Mouse (Mus musculus): ENCODE measurements around the gene Meltf. TPM values are rescaled to one million over a fixed set of nuclear protein-coding genes. Genes with fewer than 3 reads are reported as not detected.
A peak's percentile ranks its signal among the peaks of the same experiment; 100 is the strongest.

Gene Meltf
- total RNA-seq, 2 experiments from 2014 or later = 0.51 to 0.54 TPM

- TF ChIP-seq CTCF (IDR thresholded peaks at IDR 0.05) = peak; percentile 95
- H3K27ac ChIP-seq = peak overlapping the region; percentile 62
- intact Hi-C loops (cut with DNase I) = loop anchor here (1.0 to 5.0 kb wide), 3 partner anchors 39 to 456 kb away; partner anchors contain the start of gene Meltf
- H3K4me3 ChIP-seq = no peak overlapping the region
- peak; percentile 84 to 87 for DNase-seq (ENCODE audit: extremely low spot score in 1 of 2, low spot score in 2 of 2)
These were observed 39.7 kb downstream of the Meltf start for GRCm38 (mm10) chr16:31918248-31918724.

- intact Hi-C loops (cut with DNase I) = no loop called here
- no peak overlapping the region for H3K4me3 ChIP-seq
- no peak for TF ChIP-seq CTCF (IDR thresholded peaks at IDR 0.05)
These were observed 45.8 kb downstream of the Meltf start for GRCm38 (mm10) chr16:31924368-31924767.

GRCm38 (mm10) chr16:31926091-31926490 is 47.5 kb downstream of the Meltf start:
- Histone ChIP-seq H3K27ac (no peak overlapping the region), H3K4me3 (no peak overlapping the region)
- intact Hi-C loops (cut with DNase I) = no loop called here
- DNase-seq (ENCODE audit: extremely low spot score in 1 of 2, low spot score in 2 of 2) = no peak
- no peak for TF ChIP-seq CTCF (IDR thresholded peaks at IDR 0.05)

More at GRCm38 (mm10) chr16:31924368-31924767, 45.8 kb downstream of the Meltf start:
- DNase-seq (ENCODE audit: extremely low spot score in 1 of 2, low spot score in 2 of 2) = no peak
- no peak overlapping the region for H3K27ac ChIP-seq

- DNase-seq (ENCODE audit: extremely low spot score in 1 of 2, low spot score in 2 of 2) = no peak
- intact Hi-C loops (cut with DNase I) = no loop called here
- H3K4me3 ChIP-seq = no peak overlapping the region
- no peak overlapping the region for H3K27ac ChIP-seq
- no peak for TF ChIP-seq CTCF (IDR thresholded peaks at IDR 0.05)
These were observed 48.1 kb downstream of the Meltf start for GRCm38 (mm10) chr16:31926547-31927182.

- intact Hi-C loops (cut with DNase I) = no loop called here
- Histone ChIP-seq H3K27ac (no peak overlapping the region), H3K4me3 (no peak overlapping the region)
- DNase-seq (ENCODE audit: extremely low spot score in 1 of 2, low spot score in 2 of 2) = no peak
- TF ChIP-seq CTCF (IDR thresholded peaks at IDR 0.05) = no peak
These were observed 48.8 kb downstream of the Meltf start for GRCm38 (mm10) chr16:31927412-31927811.

- no peak for TF ChIP-seq CTCF (IDR thresholded peaks at IDR 0.05)
- Histone ChIP-seq H3K4me3 (no peak overlapping the region), H3K27ac (peak overlapping the region; percentile 67; the same call in 1 of the 2 replicates)
- intact Hi-C loops (cut with DNase I) = no loop called here
- DNase-seq (ENCODE audit: extremely low spot score in 1 of 2, low spot score in 2 of 2) = peak; percentile 45 to 51
These were observed 52.7 kb downstream of the Meltf start for GRCm38 (mm10) chr16:31931330-31931729.

GRCm38 (mm10) chr16:31932255-31932654 is 53.6 kb downstream of the Meltf start:
- intact Hi-C loops (cut with DNase I) = no loop called here
- DNase-seq (ENCODE audit: extremely low spot score in 1 of 2, low spot score in 2 of 2) = no peak
- no peak for TF ChIP-seq CTCF (IDR thresholded peaks at IDR 0.05)
- peak overlapping the region; percentile 97 for H3K27ac ChIP-seq
- no peak overlapping the region for H3K4me3 ChIP-seq

GRCm38 (mm10) chr16:31932840-31933697 is 54.5 kb downstream of the Meltf start:
- peak overlapping the region; percentile 53 for H3K4me3 ChIP-seq
- peak overlapping the region; percentile 97 for H3K27ac ChIP-seq
- intact Hi-C loops (cut with DNase I) = no loop called here
- peak; percentile 90 for TF ChIP-seq CTCF (IDR thresholded peaks at IDR 0.05)
- DNase-seq (ENCODE audit: extremely low spot score in 1 of 2, low spot score in 2 of 2) = peak; percentile 86 to 89

- peak within 1 kb of the TSS; percentile 97 for H3K27ac ChIP-seq
- DNase-seq (ENCODE audit: extremely low spot score in 1 of 2, low spot score in 2 of 2) = peak; percentile 53 to 58
- no peak for TF ChIP-seq CTCF (IDR thresholded peaks at IDR 0.05)
- intact Hi-C loops (cut with DNase I) = no loop called here
- peak within 1 kb of the TSS; percentile 53 for H3K4me3 ChIP-seq
These were observed 55.3 kb downstream of the Meltf start, which contains the start of gene Pigz for GRCm38 (mm10) chr16:31933751-31934549. TSS of gene Pigz (plus strand) at chr16:31933851.

GRCm38 (mm10) chr16:31934550-31935010 is 56.0 kb downstream of the Meltf start:
- intact Hi-C loops (cut with DNase I) = no loop called here
- H3K27ac ChIP-seq = peak overlapping the region; percentile 97
- TF ChIP-seq CTCF (IDR thresholded peaks at IDR 0.05) = no peak
- H3K4me3 ChIP-seq = peak overlapping the region; percentile 53
- peak in 1 of 2 experiments; percentile 28 for DNase-seq (ENCODE audit: extremely low spot score in 1 of 2, low spot score in 2 of 2)
